Mouse (Mus musculus) heart, postnatal 14 days (tissue): Measurements from ENCODE around the gene Naa25. TPM values are rescaled to one million over a fixed set of nuclear protein-coding genes. Genes with fewer than 3 reads are reported as not detected.

Experiments used
- DNase-seq, 2 experiments: peaks; one replicate each; pipeline ENCODE4 v3.0.0; 2021 to 2022
- intact Hi-C: fragments of 180-260 bp; cut with DNase I; formaldehyde crosslinking; loops from one replicate; pipeline ENCODE4 v1.15.1; 2025
- total RNA-seq, 2 experiments: library from RNA; stranded (reverse); gene quantifications; 2 replicates each; pipeline ENCODE4 v1.2.3; 2021

Gene Naa25
- total RNA-seq, 2 experiments from 2014 or later: 20.6 to 21.5 TPM

DNA sequence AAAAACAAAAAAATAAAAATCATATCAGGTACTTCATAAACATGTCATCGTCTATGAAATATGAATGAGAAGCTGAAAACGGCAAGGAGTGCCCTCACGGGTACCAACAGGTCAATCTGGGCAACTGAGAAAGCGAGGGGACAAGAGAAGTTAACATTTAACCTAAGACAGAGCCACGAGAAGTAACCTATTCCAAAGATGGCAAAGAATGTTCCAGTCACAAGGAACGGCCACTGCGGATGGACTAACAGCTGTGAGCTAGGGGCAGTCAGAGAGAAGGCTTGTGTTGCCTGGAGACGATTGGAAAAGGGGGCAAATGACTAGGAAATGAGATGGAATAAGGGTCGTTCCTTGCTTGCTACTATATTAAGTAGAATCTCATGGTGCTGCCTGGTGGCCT, 52.7 kb downstream of the Naa25 start:
- no peak for DNase-seq
- intact Hi-C loops: loop anchor here (1.0 to 5.0 kb wide), 3 partner anchors 27 to 152 kb away; no protein-coding TSS in a partner anchor

DNA sequence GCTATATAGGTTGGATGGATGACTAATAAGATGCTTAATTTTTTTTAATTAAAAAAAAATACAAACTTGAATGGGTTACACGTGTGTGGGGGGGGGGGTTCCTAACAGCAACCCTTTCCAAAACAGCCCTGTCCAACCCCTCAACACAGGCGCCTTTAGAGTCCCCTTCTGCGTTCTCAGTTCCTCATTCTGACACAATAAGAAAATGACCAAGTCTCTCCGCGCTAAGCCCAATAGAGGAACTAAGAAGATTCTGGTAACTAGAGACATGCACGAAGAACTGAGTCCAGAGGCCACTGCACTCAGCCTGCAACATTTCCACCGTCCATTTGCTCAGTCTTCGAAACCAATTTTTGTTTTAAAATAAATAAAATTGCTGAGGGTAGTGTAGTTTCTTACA, 53.5 kb downstream of the Naa25 start:
- intact Hi-C loops: loop anchor here (2.0 to 5.0 kb wide), 2 partner anchors 52 to 151 kb away; no protein-coding TSS in a partner anchor
- DNase-seq: no peak

DNA sequence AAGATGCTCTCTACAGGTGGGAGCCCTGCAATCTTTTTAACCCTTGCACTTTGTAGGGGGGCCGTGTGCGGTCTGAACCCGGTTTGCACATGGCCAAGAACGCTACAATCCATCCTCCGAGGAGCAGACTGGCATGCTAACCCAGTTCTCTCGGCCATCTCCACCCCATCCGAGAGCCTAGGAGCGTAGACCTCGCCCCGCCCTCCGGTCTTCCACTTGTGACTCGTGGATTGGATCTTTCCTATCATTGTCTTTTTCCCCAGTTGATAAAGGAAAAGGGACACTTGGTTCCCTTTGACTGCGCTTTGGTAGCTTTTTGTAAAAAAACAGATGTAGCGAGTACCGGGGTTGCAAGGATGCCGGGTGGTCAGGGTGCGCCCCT, 53.9 kb downstream of the Naa25 start, which contains the start of gene Tmem116:
Tmem116 (plus strand) TSS at position 250 of the 382 bp plus-strand sequence.
- peak; percentile 19 to 45 for DNase-seq

DNA sequence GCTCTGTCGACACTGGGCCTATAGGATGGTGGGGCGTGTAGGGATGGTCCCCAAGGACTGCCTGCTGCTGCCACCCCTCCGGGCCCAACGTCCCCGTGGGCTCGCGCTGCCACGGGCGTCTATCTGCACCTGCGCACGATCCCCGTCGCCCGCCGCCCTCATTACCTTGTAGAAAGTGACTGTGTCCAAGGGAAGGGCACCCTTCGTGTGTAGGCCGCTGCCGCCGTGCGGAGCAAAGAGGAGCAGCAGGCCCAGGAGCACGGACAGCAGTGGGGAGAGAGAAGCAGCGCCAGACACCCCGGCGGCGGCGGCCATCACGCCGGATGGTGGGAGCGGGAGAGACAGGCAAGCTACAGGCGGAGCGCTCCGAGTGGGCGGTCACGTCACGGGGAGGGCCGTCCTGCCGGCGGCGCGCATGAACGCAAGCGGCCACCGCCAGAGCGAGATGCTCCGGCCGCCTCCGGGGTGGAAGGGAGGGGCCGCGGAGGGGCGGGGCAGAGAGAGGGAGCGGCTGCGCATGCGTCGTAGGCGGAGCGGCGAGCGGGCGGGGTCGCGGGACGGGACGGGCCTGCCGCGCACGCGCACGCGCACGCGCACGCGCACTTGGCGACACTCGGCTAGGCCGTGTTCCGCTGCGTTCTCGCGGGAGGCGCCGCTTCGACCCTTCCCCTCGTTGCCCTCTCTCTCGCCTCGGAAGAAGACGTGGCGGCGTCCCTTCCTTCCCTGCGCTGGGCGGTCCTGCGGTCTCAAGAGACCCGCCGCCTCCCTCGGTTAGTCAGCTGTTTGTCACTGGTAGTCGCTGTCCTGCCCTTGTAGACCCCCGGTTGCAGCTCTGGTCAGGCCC, 54.5 kb downstream of the Naa25 start, which contains the start of gene Erp29:
Erp29 (minus strand) TSS at position 481 of the 844 bp plus-strand sequence.
- intact Hi-C loops: loop anchor here (5.0 kb wide), 1 partner anchor 150 kb away; no protein-coding TSS in a partner anchor
- DNase-seq: peak; percentile 100

More for the DNA sequence above, 53.9 kb downstream of the Naa25 start, which contains the start of gene Tmem116:
- intact Hi-C loops: loop anchor here (2.0 to 5.0 kb wide), 2 partner anchors 53 to 151 kb away; no protein-coding TSS in a partner anchor

GRCm38 (mm10) chr5:121452906-121453305, 55.2 kb downstream of the Naa25 start:
- intact Hi-C loops: loop anchor here (5.0 kb wide), 1 partner anchor 149 kb away; no protein-coding TSS in a partner anchor
- peak in 1 of 2 experiments; percentile 67 for DNase-seq

- intact Hi-C loops: loop anchor here (5.0 kb wide), 1 partner anchor 148 kb away; no protein-coding TSS in a partner anchor
- DNase-seq: no peak
Observed at GRCm38 (mm10) chr5:121453743-121454502, 56.2 kb downstream of the Naa25 start.

- DNase-seq: no peak
- intact Hi-C loops: loop anchor here (5.0 kb wide), 1 partner anchor 148 kb away; no protein-coding TSS in a partner anchor
Observed at GRCm38 (mm10) chr5:121454503-121454782, 56.7 kb downstream of the Naa25 start.

GRCm38 (mm10) chr5:121455510-121456265, 58.0 kb downstream of the Naa25 start:
- intact Hi-C loops: no loop called here
- no peak for DNase-seq

GRCm38 (mm10) chr5:121461339-121462170, 63.8 kb downstream of the Naa25 start:
- no peak for DNase-seq
- intact Hi-C loops: no loop called here

DNA sequence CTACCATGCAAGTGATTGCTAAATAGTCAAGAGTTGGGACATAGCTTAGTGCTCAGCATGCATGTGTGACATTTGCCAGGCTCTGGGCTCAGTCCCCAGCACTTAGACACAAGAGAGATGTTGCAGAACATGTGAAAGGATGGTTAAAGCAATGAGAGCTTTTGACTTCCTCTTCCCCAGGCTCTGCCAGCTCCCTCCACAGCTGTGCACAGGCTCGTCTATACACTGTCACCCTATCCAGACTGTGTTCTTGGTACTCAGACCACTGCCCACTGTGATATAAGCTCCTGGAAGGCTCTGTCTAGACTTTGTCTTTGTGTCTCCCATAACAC, 64.4 kb downstream of the Naa25 start:
- intact Hi-C loops: no loop called here
- no peak for DNase-seq

GRCm38 (mm10) chr5:121462967-121463366, 65.2 kb downstream of the Naa25 start:
- no peak for DNase-seq
- intact Hi-C loops: no loop called here

DNA sequence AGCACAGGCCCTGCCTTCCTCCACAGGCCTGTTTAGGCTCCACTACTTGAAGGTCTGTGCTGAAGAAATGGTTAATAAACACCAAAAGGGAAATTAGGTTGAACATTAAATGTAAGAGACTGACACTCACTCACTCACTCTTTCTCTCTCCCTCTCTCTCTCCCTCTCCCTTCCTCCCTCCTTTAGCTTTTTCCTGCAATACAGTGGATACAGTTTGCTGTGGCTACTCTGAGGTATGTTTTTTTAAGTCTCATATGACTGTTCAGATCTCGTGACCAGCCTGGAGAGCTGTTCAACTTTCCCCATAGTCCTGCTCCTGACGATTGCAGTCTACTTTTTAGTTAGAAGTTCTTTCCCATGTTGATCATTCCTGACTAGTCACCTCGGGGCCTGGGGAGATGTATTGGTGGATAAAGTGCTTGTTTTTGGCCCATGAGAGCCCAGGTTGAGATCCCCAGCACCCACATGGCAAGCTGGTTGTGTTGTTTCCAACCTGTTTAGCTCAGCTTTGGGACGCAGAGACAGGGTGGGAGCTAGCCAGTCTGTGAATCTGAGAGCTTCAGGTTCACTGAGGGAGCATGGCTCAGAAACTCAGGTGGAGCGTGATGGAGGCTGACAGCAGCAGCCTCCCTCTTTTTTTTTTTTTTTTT, 66.0 kb downstream of the Naa25 start:
- intact Hi-C loops: no loop called here

DNA sequence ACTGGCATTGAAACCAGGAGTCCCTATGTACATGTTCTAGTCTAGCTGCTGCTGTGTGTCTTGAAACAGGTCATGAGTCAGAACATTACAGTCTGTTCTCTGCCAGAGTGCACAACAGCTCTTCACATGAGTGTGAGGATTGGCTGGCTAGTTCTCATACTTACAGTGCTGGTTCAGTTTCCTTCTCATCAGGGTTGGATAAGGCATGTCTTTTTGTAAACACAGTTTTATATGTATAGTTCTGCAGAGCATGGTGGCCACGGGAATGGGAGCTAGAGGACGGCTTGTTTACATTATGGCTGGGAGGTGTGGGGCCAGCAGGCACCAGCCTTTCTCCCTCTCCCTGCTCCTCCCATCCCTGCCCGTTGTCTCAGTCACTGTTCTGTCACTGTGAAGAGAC, 71.8 kb downstream of the Naa25 start:
- intact Hi-C loops: no loop called here
- DNase-seq: no peak

More for the DNA sequence above, 66.0 kb downstream of the Naa25 start:
- DNase-seq: no peak

- no peak for DNase-seq
- intact Hi-C loops: no loop called here
Observed at GRCm38 (mm10) chr5:121472411-121472810, 74.7 kb downstream of the Naa25 start.

DNA sequence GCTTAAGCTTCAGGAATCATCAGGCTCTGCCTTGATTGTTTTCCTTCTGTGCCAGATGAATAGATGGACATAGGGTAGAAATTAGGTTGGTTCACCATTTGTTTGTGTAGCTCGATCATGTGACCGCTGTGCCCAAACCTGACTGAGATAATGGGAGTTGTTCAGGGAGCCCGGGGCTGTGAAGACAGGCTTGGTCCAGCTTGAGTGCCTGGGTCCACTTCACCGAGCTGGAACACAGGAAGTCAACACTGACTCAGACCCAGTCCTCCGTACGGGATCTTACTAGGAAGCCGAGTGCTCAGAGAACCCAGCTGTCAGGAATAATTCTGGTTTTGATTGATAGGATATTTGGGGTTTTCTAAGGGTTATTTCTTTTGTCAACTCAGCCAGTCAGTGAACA, 76.9 kb downstream of the Naa25 start:
- intact Hi-C loops: loop anchor here (5.0 kb wide), 1 partner anchor 32 kb away; no protein-coding TSS in a partner anchor
- DNase-seq: no peak

DNA sequence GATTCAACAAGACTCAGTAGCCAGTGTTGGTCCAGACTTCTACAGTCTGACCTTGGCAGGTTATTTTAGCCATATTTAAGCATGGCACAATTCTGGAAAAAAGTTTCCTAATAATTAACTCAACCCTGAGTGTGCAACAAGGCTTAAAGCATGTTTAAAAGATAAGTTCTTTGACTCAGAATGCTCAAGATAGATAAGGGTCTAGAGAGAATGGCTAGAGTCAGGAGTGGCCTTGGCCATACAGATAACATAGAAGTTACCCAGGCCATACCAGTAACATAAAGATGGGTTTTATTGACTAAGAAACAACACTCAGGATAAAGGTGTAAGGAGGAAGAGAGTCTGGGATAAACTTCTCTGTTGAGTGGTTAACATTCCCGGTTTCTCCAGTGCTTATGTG, 78.3 kb downstream of the Naa25 start:
- DNase-seq: no peak
- intact Hi-C loops: loop anchor here (5.0 kb wide), 1 partner anchor 34 kb away; no protein-coding TSS in a partner anchor

- DNase-seq: peak in 1 of 2 experiments; percentile 55
- intact Hi-C loops: loop anchor here (1.0 to 5.0 kb wide), 2 partner anchors 27 to 35 kb away; no protein-coding TSS in a partner anchor
Observed at GRCm38 (mm10) chr5:121477680-121478079, 79.9 kb downstream of the Naa25 start.

- intact Hi-C loops: no loop called here
- DNase-seq: no peak
Observed at GRCm38 (mm10) chr5:121484801-121485200, 87.1 kb downstream of the Naa25 start.

DNA sequence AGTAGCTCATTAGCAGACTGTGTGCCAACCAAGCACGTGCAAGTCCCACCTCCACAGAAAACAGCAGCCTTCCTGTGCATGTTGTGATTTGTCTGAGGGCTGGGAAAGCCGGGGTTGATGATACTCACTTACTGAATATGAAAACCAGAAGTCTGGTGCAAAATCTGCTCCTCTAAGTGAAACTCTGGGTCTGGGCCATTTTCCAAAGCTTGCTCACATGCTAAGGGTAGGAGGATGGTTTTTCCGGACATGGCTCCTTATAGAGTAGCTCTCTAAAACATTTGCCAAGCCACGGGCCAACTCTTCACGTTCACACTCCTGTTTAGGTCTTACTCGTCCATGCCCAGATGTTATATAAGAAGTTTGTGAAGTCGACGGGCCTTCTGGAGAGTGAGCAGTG, 95.6 kb downstream of the Naa25 start:
- intact Hi-C loops: no loop called here
- no peak for DNase-seq
